Mouse (Mus musculus) MEL (cell line): ENCODE results near the gene Cadps2. TPM values are rescaled to one million over a fixed set of nuclear protein-coding genes. Genes with fewer than 3 reads are reported as not detected.

Experiments
- DNase-seq: peaks from one replicate; pipeline ENCODE4 v3.0.0; 2011; ENCODE audit warnings: low read depth, low spot score
- H3K27ac ChIP-seq: 2 replicates; pipeline ENCODE4 v1.5.1; 2012; ENCODE audit warnings: low read depth, mild to moderate bottlenecking, control low read depth, low read length, moderate library complexity; ENCODE audit not compliant: control insufficient read depth
- H3K27me3 ChIP-seq, 2 experiments: fragments of 150-350 bp in 1 of 2; sonication (generic) in 1 of 2; 2 replicates each; pipeline ENCODE4 v1.6.1; 2012; ENCODE audit warnings: low read length in 2 of 2, mild to moderate bottlenecking in 2 of 2, improper control_type of control experiment in 1 of 2, moderate library complexity in 1 of 2; ENCODE audit not compliant: insufficient read depth in 2 of 2, control insufficient read depth in 1 of 2
- H3K36me3 ChIP-seq, 2 experiments: 2 replicates each; pipeline ENCODE4 v1.6.1; 2012 to 2014; ENCODE audit warnings: low read length in 2 of 2, improper control_type of control experiment in 1 of 2, inconsistent platforms in 1 of 2, mild to moderate bottlenecking in 1 of 2; ENCODE audit not compliant: insufficient read depth in 2 of 2, control insufficient read depth in 1 of 2
- H3K4me1 ChIP-seq, 2 experiments: fragments of 150-350 bp in 1 of 2; sonication (generic) in 1 of 2; 2 replicates each; pipeline ENCODE4 v1.6.1; 2012; ENCODE audit warnings: low read length in 2 of 2, improper control_type of control experiment in 1 of 2, mild to moderate bottlenecking in 1 of 2; ENCODE audit not compliant: insufficient read depth in 2 of 2, control insufficient read depth in 1 of 2
- H3K4me3 ChIP-seq, 2 experiments: fragments of 150-350 bp in 1 of 2; sonication (generic) in 1 of 2; 2 replicates each; pipeline ENCODE4 v1.5.1; 2012; ENCODE audit warnings: low read depth in 2 of 2, low read length in 2 of 2, mild to moderate bottlenecking in 2 of 2, moderate library complexity in 2 of 2, control low read depth in 1 of 2, improper control_type of control experiment in 1 of 2; ENCODE audit not compliant: control insufficient read depth in 1 of 2, insufficient read depth in 1 of 2
- H3K79me2 ChIP-seq: 2 replicates; pipeline ENCODE4 v1.6.1; 2012; ENCODE audit warnings: mild to moderate bottlenecking, low read length, moderate library complexity; ENCODE audit not compliant: control insufficient read depth, poor library complexity, insufficient read depth
- H3K9ac ChIP-seq: 2 replicates; pipeline ENCODE4 v1.6.1; 2012; ENCODE audit warnings: low read depth, mild to moderate bottlenecking, control low read depth, low read length, moderate library complexity; ENCODE audit not compliant: control insufficient read depth, poor library complexity, severe bottlenecking
- H3K9me3 ChIP-seq: fragments of 150-350 bp; sonication (generic); replicated peaks from 2 replicates; pipeline ENCODE4 v1.6.1; 2012; ENCODE audit warnings: mild to moderate bottlenecking, low read length, improper control_type of control experiment, moderate library complexity; ENCODE audit not compliant: insufficient read depth
- E2F4 ChIP-seq: IDR thresholded peaks from 2 replicates; pipeline ENCODE4 v1.6.1; 2011; ENCODE audit warnings: low read depth, low read length, improper control_type of control experiment, borderline replicate concordance
- ELF1 ChIP-seq: IDR thresholded peaks from 2 replicates; pipeline ENCODE4 v1.6.1; 2014; ENCODE audit warnings: low read depth, mild to moderate bottlenecking, inconsistent platforms, low read length, improper control_type of control experiment, moderate library complexity
- GATA1 ChIP-seq: IDR thresholded peaks from 2 replicates; pipeline ENCODE4 v1.6.1; 2011; ENCODE audit warnings: low read depth, low read length, improper control_type of control experiment
- JUND ChIP-seq: IDR thresholded peaks from 2 replicates; pipeline ENCODE4 v1.6.1; 2011; ENCODE audit warnings: low read depth, mild to moderate bottlenecking, improper control_type of control experiment, low read length
- MAFK ChIP-seq: IDR thresholded peaks from 2 replicates; pipeline ENCODE4 v1.6.1; 2011; ENCODE audit warnings: low read depth, mild to moderate bottlenecking, low read length, improper control_type of control experiment, borderline replicate concordance
- MAX ChIP-seq: IDR thresholded peaks from 2 replicates; pipeline ENCODE4 v1.6.1; 2011; ENCODE audit warnings: low read length, improper control_type of control experiment
- MEF2A ChIP-seq: IDR thresholded peaks from 2 replicates; pipeline ENCODE4 v1.6.1; 2014; ENCODE audit warnings: low read depth, mild to moderate bottlenecking, inconsistent platforms, low read length, improper control_type of control experiment; ENCODE audit not compliant: poor library complexity, insufficient replicate concordance, severe bottlenecking; ENCODE audit errors: extremely low read depth
- MXI1 ChIP-seq: IDR thresholded peaks from 2 replicates; pipeline ENCODE4 v1.6.1; 2011; ENCODE audit warnings: mild to moderate bottlenecking, low read depth, low read length, improper control_type of control experiment
- MYC ChIP-seq: IDR thresholded peaks from 2 replicates; pipeline ENCODE4 v1.6.1; 2011; ENCODE audit warnings: low read depth, mild to moderate bottlenecking, low read length, improper control_type of control experiment, moderate library complexity
- NRF1 ChIP-seq: IDR thresholded peaks from 2 replicates; pipeline ENCODE4 v1.6.1; 2014; ENCODE audit warnings: low read depth, mild to moderate bottlenecking, inconsistent platforms, low read length, improper control_type of control experiment, moderate library complexity; ENCODE audit not compliant: poor library complexity, insufficient read depth, severe bottlenecking
- POLR2AphosphoS5 ChIP-seq: IDR thresholded peaks from 2 replicates; pipeline ENCODE4 v1.6.1; 2012; ENCODE audit warnings: low read depth, borderline replicate concordance, mild to moderate bottlenecking, inconsistent platforms, low read length, moderate library complexity, mixed read lengths
- RCOR1 ChIP-seq: IDR thresholded peaks from 2 replicates; pipeline ENCODE4 v1.6.1; 2012; ENCODE audit warnings: low read depth, mild to moderate bottlenecking, inconsistent platforms, low read length, improper control_type of control experiment
- TCF12 ChIP-seq: IDR thresholded peaks from 2 replicates; pipeline ENCODE4 v1.6.1; 2014; ENCODE audit warnings: low read depth, mild to moderate bottlenecking, inconsistent platforms, low read length, improper control_type of control experiment, moderate library complexity
- UBTF ChIP-seq: IDR thresholded peaks from 2 replicates; pipeline ENCODE4 v1.6.1; 2012; ENCODE audit warnings: low read depth, mild to moderate bottlenecking, inconsistent platforms, low read length, improper control_type of control experiment, moderate library complexity, borderline replicate concordance; ENCODE audit not compliant: insufficient read depth
- USF2 ChIP-seq, 2 experiments: IDR thresholded peaks; 2 replicates each; pipeline ENCODE4 v1.6.1; 2011 to 2012; ENCODE audit warnings: improper control_type of control experiment in 2 of 2, low read length in 2 of 2, borderline replicate concordance in 1 of 2, inconsistent platforms in 1 of 2, low read depth in 1 of 2, mild to moderate bottlenecking in 1 of 2; ENCODE audit not compliant: insufficient read depth in 1 of 2
- polyA plus RNA-seq, 2 experiments: library from polyadenylated mRNA; stranded (reverse) in 1 of 2; unstranded in 1 of 2; fragments of >175 nt in 1 of 2; fragments of >200 nt in 1 of 2; gene quantifications; 2 replicates each; pipeline versions ENCODE4 v1.2.1 to v1.2.4; 2012; ENCODE audit warnings: low replicate concordance in 2 of 2, low read depth in 1 of 2; ENCODE audit not compliant: insufficient read length in 2 of 2, insufficient read depth in 1 of 2, missing spikeins in 1 of 2
- total RNA-seq: library from RNA; depleted of rRNA; stranded (reverse); fragments of 300-350 nt; gene quantifications from 2 replicates; pipeline ENCODE4 v1.2.3, GENCODE M21; 2012

Cadps2 gene
- total and polyA plus RNA-seq, 3 experiments = not detected

- Histone ChIP-seq H3K9ac (no peak overlapping the region), H3K4me3 (no peak overlapping the region), H3K27ac (no peak overlapping the region), H3K9me3 (no peaks in the 10 kb centered on the region), H3K4me1 (no peaks in the 10 kb centered on the region), H3K79me2 (no peaks in the 10 kb centered on the region), H3K36me3 (no peaks in the 10 kb centered on the region), H3K27me3 (no peaks in the 10 kb centered on the region)
- DNase-seq = no peak
- TF ChIP-seq E2F4 = no peak
- no peak for TF ChIP-seq MXI1
- TF ChIP-seq RCOR1 = no peak
- no peak for TF ChIP-seq ELF1
- TF ChIP-seq UBTF = no peak
- no peak for TF ChIP-seq USF2 (IDR thresholded peaks at IDR 0.05; ENCODE audit: borderline replicate concordance in 1 of 2, insufficient read depth in 1 of 2, low read depth in 1 of 2, low read length in 2 of 2)
- no peak for TF ChIP-seq TCF12
- no peak for TF ChIP-seq NRF1
- TF ChIP-seq MYC = no peak
- TF ChIP-seq MAFK = no peak
- no peak for TF ChIP-seq JUND
These were observed 3.7 kb downstream of the Cadps2 start for GRCm38 (mm10) chr6:23835552-23835951.

GRCm38 (mm10) chr6:23830741-23831140, 8.5 kb downstream of the Cadps2 start:
- no peak for TF ChIP-seq MAX
- TF ChIP-seq TCF12 = no peak
- TF ChIP-seq GATA1 = no peak
- no peak for TF ChIP-seq USF2 (IDR thresholded peaks at IDR 0.05; ENCODE audit: borderline replicate concordance in 1 of 2, insufficient read depth in 1 of 2, low read depth in 1 of 2, low read length in 2 of 2)
- no peak for TF ChIP-seq MEF2A
- TF ChIP-seq POLR2AphosphoS5 = no peak
- TF ChIP-seq, all 39 proteins: peak for 0
- Histone ChIP-seq H3K4me3 (no peak overlapping the region), H3K9me3 (no peaks in the 10 kb centered on the region), H3K27ac (no peak overlapping the region), H3K36me3 (no peaks in the 10 kb centered on the region), H3K9ac (no peak overlapping the region), H3K27me3 (no peaks in the 10 kb centered on the region), H3K79me2 (no peaks in the 10 kb centered on the region), H3K4me1 (no peaks in the 10 kb centered on the region)
- DNase-seq = no peak
